Mouse (Mus musculus) liver, adult 2 months (tissue): ENCODE measurements around the gene Chrm3.

Experiments
- CTCF ChIP-seq: fragments of 200-500 bp; IDR thresholded peaks from 2 replicates; pipeline ENCODE4 v1.5.1; 2011; ENCODE audit warnings: low read depth, low read length, control low read depth
- POLR2A ChIP-seq: fragments of 200-500 bp; IDR thresholded peaks from 2 replicates; pipeline ENCODE4 v1.6.1; 2011; ENCODE audit warnings: low read length, control low read depth; ENCODE audit not compliant: insufficient read depth; ENCODE audit errors: extremely low read depth

DNA sequence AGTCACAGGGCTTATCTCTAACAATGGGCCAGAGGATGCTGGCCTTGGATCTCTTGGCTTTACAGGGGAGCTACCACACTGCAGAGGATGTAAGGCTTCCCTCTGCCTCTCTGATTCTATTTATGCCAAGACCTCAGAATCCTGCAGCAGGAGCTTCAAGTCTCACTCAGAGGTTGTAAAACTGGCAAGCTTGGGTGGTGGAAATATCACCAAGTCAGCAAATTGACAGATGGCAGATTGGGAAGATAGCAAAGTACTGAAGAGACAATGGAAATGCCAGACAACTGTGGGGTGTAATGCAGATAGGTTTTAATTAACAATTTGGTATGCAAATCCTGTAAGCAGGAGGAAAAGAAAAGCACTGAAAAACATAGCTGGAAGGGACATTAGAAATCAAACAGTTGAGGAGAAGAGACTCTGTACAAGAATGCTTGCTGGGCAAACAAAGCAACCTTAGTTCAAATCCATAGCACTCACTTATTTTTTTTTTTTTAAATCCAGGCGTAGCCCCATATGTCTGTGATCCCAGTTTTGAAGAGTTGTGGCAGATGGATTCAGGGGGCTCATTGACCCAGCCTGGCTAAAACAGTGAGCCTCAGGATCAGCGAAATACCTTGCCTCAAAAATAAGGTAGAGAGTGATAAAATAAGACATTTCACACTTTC is 362.9 kb downstream of the Chrm3 start:
- TF ChIP-seq CTCF, result no peak
- TF ChIP-seq POLR2A, result no peak
